Mouse (Mus musculus): ENCODE measurements around the gene Syngap1. TPM values are rescaled to one million over a fixed set of nuclear protein-coding genes. Genes with fewer than 3 reads are reported as not detected.

Syngap1 gene
- polyA plus RNA-seq, 1 experiment, result 3.0 TPM

GRCm38 (mm10) chr17:26939973-26940300, 1.1 kb upstream of the Syngap1 start:
- no peaks in the 10 kb centered on the region for H3K27me3 ChIP-seq (ENCODE audit: control insufficient read depth, insufficient read depth, insufficient read length)
- peaks cover 16% of the 10 kb centered on the region for H3K36me3 ChIP-seq (ENCODE audit: control insufficient read depth, insufficient read depth)
- H3ac ChIP-seq (ENCODE audit: control insufficient read depth, insufficient read length, low read depth), result peak overlapping the region; percentile 57
- H3K79me2 ChIP-seq (ENCODE audit: control insufficient read depth, insufficient read depth), result peaks cover 23% of the 10 kb centered on the region
- H3K4me3 ChIP-seq (ENCODE audit: insufficient read depth, poor library complexity, severe bottlenecking), result peak overlapping the region; percentile 34
- H3K79me3 ChIP-seq (ENCODE audit: low read depth), result peaks cover 11% of the 10 kb centered on the region
- no peak for TF ChIP-seq CTCF (IDR thresholded peaks at IDR 0.05; ENCODE audit: control insufficient read depth, insufficient read depth, insufficient read length)
- no peak for TF ChIP-seq CEBPB (IDR thresholded peaks at IDR 0.05; ENCODE audit: low read depth)
- TF ChIP-seq MYOD1 (IDR thresholded peaks at IDR 0.05; ENCODE audit: control insufficient read depth, insufficient read length, low read depth), result no peak
- no peak for TF ChIP-seq MAX (IDR thresholded peaks at IDR 0.05)
- no peak for TF ChIP-seq MYOG (IDR thresholded peaks at IDR 0.05; ENCODE audit: control insufficient read depth, extremely low read depth, insufficient read length)
- TF ChIP-seq USF1 (IDR thresholded peaks at IDR 0.05; ENCODE audit: low read depth), result no peak

- peaks cover 19% of the 10 kb centered on the region for H3K79me2 ChIP-seq (ENCODE audit: control insufficient read depth, insufficient read depth)
- peaks cover 11% of the 10 kb centered on the region for H3K79me3 ChIP-seq (ENCODE audit: low read depth)
- H3K27me3 ChIP-seq (ENCODE audit: control insufficient read depth, insufficient read depth, insufficient read length), result no peaks in the 10 kb centered on the region
- TF ChIP-seq USF1 (IDR thresholded peaks at IDR 0.05; ENCODE audit: low read depth) (no peak), CTCF (IDR thresholded peaks at IDR 0.05; ENCODE audit: control insufficient read depth, insufficient read depth, insufficient read length) (no peak), FOSL1 (IDR thresholded peaks at IDR 0.05; ENCODE audit: insufficient read depth, low read length, poor library complexity, severe bottlenecking) (no peak), CEBPB (IDR thresholded peaks at IDR 0.05; ENCODE audit: low read depth) (no peak), MYOG (IDR thresholded peaks at IDR 0.05; ENCODE audit: control insufficient read depth, extremely low read depth, insufficient read length) (no peak), MAX (IDR thresholded peaks at IDR 0.05) (no peak), MYOD1 (IDR thresholded peaks at IDR 0.05; ENCODE audit: control insufficient read depth, insufficient read length, low read depth) (no peak)
- peaks cover 3% of the 10 kb centered on the region for H3K36me3 ChIP-seq (ENCODE audit: control insufficient read depth, insufficient read depth)
- no peak overlapping the region for H3ac ChIP-seq (ENCODE audit: control insufficient read depth, insufficient read length, low read depth)
- no peak overlapping the region for H3K4me3 ChIP-seq (ENCODE audit: insufficient read depth, poor library complexity, severe bottlenecking)
These were observed 953 bp downstream of the Syngap1 start for GRCm38 (mm10) chr17:26941841-26942570.

- H3K27me3 ChIP-seq (ENCODE audit: control insufficient read depth, insufficient read depth, insufficient read length), result no peaks in the 10 kb centered on the region
- no peak overlapping the region for H3K4me3 ChIP-seq (ENCODE audit: insufficient read depth, poor library complexity, severe bottlenecking)
- TF ChIP-seq FOSL1 (IDR thresholded peaks at IDR 0.05; ENCODE audit: insufficient read depth, low read length, poor library complexity, severe bottlenecking) (no peak), MYOG (IDR thresholded peaks at IDR 0.05; ENCODE audit: control insufficient read depth, extremely low read depth, insufficient read length) (no peak), USF1 (IDR thresholded peaks at IDR 0.05; ENCODE audit: low read depth) (no peak), CTCF (IDR thresholded peaks at IDR 0.05; ENCODE audit: control insufficient read depth, insufficient read depth, insufficient read length) (no peak), MAX (IDR thresholded peaks at IDR 0.05) (no peak), MYOD1 (IDR thresholded peaks at IDR 0.05; ENCODE audit: control insufficient read depth, insufficient read length, low read depth) (no peak), CEBPB (IDR thresholded peaks at IDR 0.05; ENCODE audit: low read depth) (no peak)
- no peak overlapping the region for H3ac ChIP-seq (ENCODE audit: control insufficient read depth, insufficient read length, low read depth)
- no peaks in the 10 kb centered on the region for H3K36me3 ChIP-seq (ENCODE audit: control insufficient read depth, insufficient read depth)
- H3K79me2 ChIP-seq (ENCODE audit: control insufficient read depth, insufficient read depth), result no peaks in the 10 kb centered on the region
- H3K79me3 ChIP-seq (ENCODE audit: low read depth), result no peaks in the 10 kb centered on the region
These were observed 4.9 kb downstream of the Syngap1 start for GRCm38 (mm10) chr17:26945824-26946495.

- no peaks in the 10 kb centered on the region for H3K27me3 ChIP-seq (ENCODE audit: control insufficient read depth, insufficient read depth, insufficient read length)
- TF ChIP-seq CTCF (IDR thresholded peaks at IDR 0.05; ENCODE audit: control insufficient read depth, insufficient read depth, insufficient read length) (peak; percentile 43), MYOD1 (IDR thresholded peaks at IDR 0.05; ENCODE audit: control insufficient read depth, insufficient read length, low read depth) (no peak), FOSL1 (IDR thresholded peaks at IDR 0.05; ENCODE audit: insufficient read depth, low read length, poor library complexity, severe bottlenecking) (no peak)
- no peaks in the 10 kb centered on the region for H3K36me3 ChIP-seq (ENCODE audit: control insufficient read depth, insufficient read depth)
These were observed 5.5 kb downstream of the Syngap1 start for GRCm38 (mm10) chr17:26946567-26946966.

GRCm38 (mm10) chr17:26947231-26948100, 6.4 kb downstream of the Syngap1 start:
- Histone ChIP-seq H3K27me3 (ENCODE audit: control insufficient read depth, insufficient read depth, insufficient read length) (no peaks in the 10 kb centered on the region), H3K36me3 (ENCODE audit: control insufficient read depth, insufficient read depth) (no peaks in the 10 kb centered on the region), H3K79me3 (ENCODE audit: low read depth) (no peaks in the 10 kb centered on the region), H3K79me2 (ENCODE audit: control insufficient read depth, insufficient read depth) (no peaks in the 10 kb centered on the region), H3ac (ENCODE audit: control insufficient read depth, insufficient read length, low read depth) (no peak overlapping the region), H3K4me3 (ENCODE audit: insufficient read depth, poor library complexity, severe bottlenecking) (no peak overlapping the region)
- TF ChIP-seq MYOD1 (IDR thresholded peaks at IDR 0.05; ENCODE audit: control insufficient read depth, insufficient read length, low read depth) (no peak), CTCF (IDR thresholded peaks at IDR 0.05; ENCODE audit: control insufficient read depth, insufficient read depth, insufficient read length) (no peak), USF1 (IDR thresholded peaks at IDR 0.05; ENCODE audit: low read depth) (no peak), MAX (IDR thresholded peaks at IDR 0.05) (no peak), FOSL1 (IDR thresholded peaks at IDR 0.05; ENCODE audit: insufficient read depth, low read length, poor library complexity, severe bottlenecking) (no peak), CEBPB (IDR thresholded peaks at IDR 0.05; ENCODE audit: low read depth) (no peak), MYOG (IDR thresholded peaks at IDR 0.05; ENCODE audit: control insufficient read depth, extremely low read depth, insufficient read length) (no peak)

More at GRCm38 (mm10) chr17:26946567-26946966, 5.5 kb downstream of the Syngap1 start:
- H3K79me2 ChIP-seq (ENCODE audit: control insufficient read depth, insufficient read depth), result no peaks in the 10 kb centered on the region
- H3K79me3 ChIP-seq (ENCODE audit: low read depth), result no peaks in the 10 kb centered on the region
- H3K4me3 ChIP-seq (ENCODE audit: insufficient read depth, poor library complexity, severe bottlenecking), result no peak overlapping the region
- H3ac ChIP-seq (ENCODE audit: control insufficient read depth, insufficient read length, low read depth), result no peak overlapping the region
